Mouse (Mus musculus) heart, embryonic 12.5 days (tissue): ENCODE data around the gene Ncaph. TPM values are rescaled to one million over a fixed set of nuclear protein-coding genes. Genes with fewer than 3 reads are reported as not detected.
A peak's percentile ranks its signal among the peaks of the same experiment; 100 is the strongest.
"Not testable (repeated sequence)": the region's sequence is repeated elsewhere in the genome, so short reads cannot be mapped to it uniquely, and the experiment has no call there.

ENCODE experiments used
- ATAC-seq: fragments of 200-750 bp; cut with Nextera tagmentation; 2 replicates; pipeline ENCODE4 v1.8.0; 2017; ENCODE audit warnings: moderate TSS enrichment, moderate library complexity; ENCODE audit not compliant: insufficient number of reproducible peaks, low FRiP score
- H3K27ac ChIP-seq: fragments of 300-500 bp; sonication (generic); 2 replicates; pipeline ENCODE4 v1.5.1; 2016; ENCODE audit warnings: mild to moderate bottlenecking, moderate library complexity; ENCODE audit not compliant: poor library complexity, severe bottlenecking
- H3K27me3 ChIP-seq: fragments of 300-500 bp; sonication (generic); replicated peaks from 2 replicates; pipeline ENCODE4 v1.6.1; 2016; ENCODE audit warnings: mild to moderate bottlenecking, moderate library complexity
- H3K36me3 ChIP-seq: fragments of 300-500 bp; sonication (generic); 2 replicates; pipeline ENCODE4 v1.6.1; 2016; ENCODE audit warnings: mild to moderate bottlenecking, moderate library complexity
- H3K4me1 ChIP-seq: fragments of 300-500 bp; sonication (generic); replicated peaks from 2 replicates; pipeline ENCODE4 v1.6.1; 2016; ENCODE audit warnings: mild to moderate bottlenecking
- H3K4me2 ChIP-seq: fragments of 300-500 bp; sonication (generic); 2 replicates; pipeline ENCODE4 v1.6.1; 2016; ENCODE audit warnings: mild to moderate bottlenecking, moderate library complexity
- H3K4me3 ChIP-seq: fragments of 300-500 bp; sonication (generic); 2 replicates; pipeline ENCODE4 v1.5.1; 2016; ENCODE audit warnings: mild to moderate bottlenecking
- H3K9ac ChIP-seq: fragments of 300-500 bp; sonication (generic); 2 replicates; pipeline ENCODE4 v1.6.1; 2016; ENCODE audit warnings: mild to moderate bottlenecking, moderate library complexity
- H3K9me3 ChIP-seq: fragments of 300-500 bp; sonication (generic); replicated peaks from 2 replicates; pipeline ENCODE4 v1.6.1; 2016; ENCODE audit warnings: mild to moderate bottlenecking, moderate library complexity
- WGBS: fragments of 180-500 bp; shearing (Covaris S2); methylation state at CpG from one replicate; pipeline ENCODE4 v1.1.7; 2016; 5-methylcytosine and 5-hydroxymethylcytosine counted together
- polyA plus RNA-seq: library from polyadenylated mRNA; unstranded; fragments of >200 nt; fragmentation: Nextera tagmentation; extraction: Ambion mirVana; gene quantifications from 2 replicates; pipeline ENCODE4 v1.2.1, GENCODE M21; 2016

The Ncaph gene
- polyA plus RNA-seq, 1 experiment from 2014 or later = 67.1 TPM

DNA sequence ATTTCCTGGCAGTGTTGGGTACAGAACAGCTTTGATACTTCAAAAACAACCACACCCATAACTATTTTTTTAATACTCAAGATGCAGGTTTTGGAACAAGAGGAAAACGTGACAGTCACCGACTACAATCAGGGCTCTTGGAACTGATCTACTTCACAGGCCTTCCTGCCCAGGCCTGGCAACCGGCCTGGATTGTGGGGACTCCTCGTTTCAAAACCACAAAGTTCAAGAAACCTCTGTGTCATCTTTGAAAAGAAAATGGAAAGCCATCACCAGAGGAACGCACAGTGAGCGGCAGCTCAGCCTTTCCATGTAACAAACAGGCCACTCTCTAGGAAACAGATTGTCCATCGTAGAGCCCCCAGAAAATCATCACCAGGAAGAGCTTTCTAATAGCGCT, 5.3 kb upstream of the Ncaph start:
- H3K9me3 ChIP-seq = peaks cover 3% of the 10 kb centered on the region
- no peak overlapping the region for H3K27ac ChIP-seq
- no peak overlapping the region for H3K4me2 ChIP-seq
- H3K9ac ChIP-seq = no peak overlapping the region
- no peak overlapping the region for H3K4me3 ChIP-seq
- H3K27me3 ChIP-seq = peaks cover 14% of the 10 kb centered on the region; the same call in 1 of the 2 replicates
- peaks cover 22% of the 10 kb centered on the region for H3K36me3 ChIP-seq
- no peak for ATAC-seq
- peaks cover 32% of the 10 kb centered on the region for H3K4me1 ChIP-seq
- 88% methylated on average over 8 of the region's 8 CpGs for WGBS

DNA sequence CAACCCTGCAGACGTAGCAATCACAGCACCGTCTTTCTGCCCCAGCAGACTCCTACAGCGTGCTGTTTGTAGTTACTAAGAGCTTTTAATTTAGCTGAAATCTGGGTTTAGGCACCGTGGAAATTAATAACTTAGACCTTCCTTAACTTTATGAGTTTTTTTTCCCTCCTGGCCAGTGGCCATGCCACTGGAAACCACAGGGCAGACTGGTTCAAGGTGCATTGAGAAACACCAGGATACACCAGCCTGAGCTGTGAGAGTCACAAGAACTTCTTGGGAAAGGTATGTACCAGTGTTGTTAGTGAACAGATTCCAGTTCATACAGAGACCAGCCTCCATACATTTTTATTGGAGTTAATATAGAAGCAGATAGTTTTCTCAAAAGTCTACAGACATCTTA, 4.7 kb upstream of the Ncaph start:
- Histone ChIP-seq H3K4me2 (no peak overlapping the region), H3K27ac (no peak overlapping the region), H3K9me3 (peaks cover 3% of the 10 kb centered on the region), H3K36me3 (peaks cover 22% of the 10 kb centered on the region), H3K4me3 (no peak overlapping the region), H3K27me3 (peaks cover 14% of the 10 kb centered on the region; the same call in 1 of the 2 replicates), H3K9ac (no peak overlapping the region), H3K4me1 (peaks cover 32% of the 10 kb centered on the region)
- WGBS = 87% methylated on average over 4 of the region's 4 CpGs
- no peak for ATAC-seq

DNA sequence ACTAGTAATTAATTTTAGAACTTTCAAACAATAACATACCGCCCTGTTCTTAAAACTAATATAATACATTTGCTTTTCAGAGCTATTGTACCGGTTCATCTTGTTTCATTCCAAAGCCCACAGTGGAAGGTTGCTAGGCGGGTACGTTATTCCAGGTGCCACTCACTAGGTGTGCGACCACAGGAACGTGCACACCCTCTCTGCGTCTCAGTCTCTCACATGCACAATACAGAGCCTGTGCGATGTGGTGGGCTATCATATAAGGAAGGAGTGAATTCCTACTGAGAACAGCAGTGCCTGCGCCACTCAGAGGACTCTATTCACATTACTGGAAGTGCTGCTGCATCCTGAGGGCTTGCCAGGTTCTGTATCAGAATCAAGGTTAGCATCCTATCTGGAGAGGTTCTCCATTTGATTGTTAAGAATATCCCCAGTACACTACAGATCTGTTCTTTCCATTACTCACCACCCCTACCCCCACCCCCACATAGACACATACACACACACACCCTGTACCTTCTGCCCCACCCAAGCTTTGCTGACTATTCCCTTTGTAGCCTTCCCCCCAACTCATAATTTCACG, 4.2 kb upstream of the Ncaph start:
- Histone ChIP-seq H3K27me3 (peaks cover 14% of the 10 kb centered on the region; the same call in 1 of the 2 replicates), H3K9me3 (peaks cover 3% of the 10 kb centered on the region), H3K36me3 (peaks cover 22% of the 10 kb centered on the region), H3K4me2 (no peak overlapping the region), H3K9ac (no peak overlapping the region), H3K4me3 (no peak overlapping the region), H3K27ac (no peak overlapping the region), H3K4me1 (peaks cover 32% of the 10 kb centered on the region)
- 81% methylated on average over 10 of the region's 10 CpGs for WGBS
- ATAC-seq = no peak

DNA sequence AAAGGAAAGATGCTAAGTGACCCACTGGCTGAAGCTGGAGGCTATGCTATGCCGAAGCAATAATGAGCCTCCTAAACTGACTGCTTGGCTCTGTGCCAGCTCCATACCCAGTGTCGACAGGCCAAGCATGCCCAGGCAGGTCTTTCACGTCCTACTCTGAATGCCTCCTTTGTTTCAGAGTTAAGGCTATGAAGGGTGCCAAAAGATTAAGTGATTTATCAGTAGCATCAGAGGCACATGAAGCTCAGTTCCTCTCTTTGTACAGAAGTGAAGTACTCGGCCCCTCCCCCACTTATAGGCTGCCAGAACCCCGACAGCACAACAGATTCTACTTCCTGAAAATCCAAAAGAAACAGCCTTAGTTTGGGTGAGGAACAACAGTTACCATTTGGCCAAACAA, 3.2 kb upstream of the Ncaph start:
- WGBS = 6% methylated on average over 5 of the region's 5 CpGs
- peaks cover 35% of the 10 kb centered on the region for H3K4me1 ChIP-seq
- peaks cover 3% of the 10 kb centered on the region for H3K9me3 ChIP-seq
- no peak overlapping the region for H3K4me3 ChIP-seq
- peaks cover 22% of the 10 kb centered on the region for H3K36me3 ChIP-seq
- peak overlapping the region; percentile 6; the same call in 1 of the 2 replicates for H3K27ac ChIP-seq
- no peak overlapping the region for H3K9ac ChIP-seq
- peaks cover 13% of the 10 kb centered on the region; the same call in 1 of the 2 replicates for H3K27me3 ChIP-seq
- H3K4me2 ChIP-seq = peak overlapping the region; percentile 43
- 0 out of 2 replicates have a peak, but pooled peaks have one; percentile 5 for ATAC-seq

DNA sequence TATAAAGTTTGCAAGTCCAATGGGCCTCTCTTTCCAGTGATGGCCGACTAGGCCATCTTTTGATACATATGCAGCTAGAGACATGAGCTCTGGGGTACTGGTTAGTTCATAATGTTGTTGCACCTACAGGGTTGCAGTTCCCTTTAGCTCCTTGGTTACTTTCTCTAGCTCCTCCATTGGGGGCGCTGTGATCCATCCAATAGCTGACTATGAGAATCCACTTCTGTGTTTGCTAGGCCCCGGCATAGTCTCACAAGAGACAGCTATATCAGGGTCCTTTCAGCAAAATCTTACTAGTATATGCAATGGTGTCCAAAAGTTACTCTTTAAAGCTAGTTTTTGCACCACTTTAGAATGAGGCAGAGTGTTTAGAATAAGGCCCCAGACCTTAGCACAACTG, 1.5 kb upstream of the Ncaph start:
- not testable (repeated sequence) for H3K9me3 ChIP-seq, H3K36me3 ChIP-seq, H3K9ac ChIP-seq, H3K4me3 ChIP-seq, H3K27me3 ChIP-seq, ATAC-seq, H3K27ac ChIP-seq, H3K4me2 ChIP-seq
- WGBS = 51% methylated on average over 3 of the region's 3 CpGs
- H3K4me1 ChIP-seq = peaks cover 37% of the 10 kb centered on the region

DNA sequence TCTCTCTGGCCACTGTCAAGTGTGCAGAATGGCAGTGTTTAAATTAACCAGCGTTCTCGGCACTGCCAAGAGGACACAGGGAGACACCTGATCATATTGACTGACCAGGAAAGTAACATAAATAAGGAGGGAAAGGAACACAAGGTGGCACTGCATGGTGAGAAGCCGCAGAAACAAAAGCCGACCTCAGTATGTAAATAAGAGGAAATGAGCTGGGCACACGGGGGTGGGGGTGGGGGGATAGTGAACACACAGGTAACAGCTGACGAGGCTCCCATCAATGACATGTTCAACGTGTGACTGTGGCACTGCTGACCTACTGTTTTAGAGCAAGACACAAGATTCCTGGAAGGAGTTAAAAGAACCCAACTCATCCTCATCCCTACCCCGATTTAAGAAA, 2.4 kb downstream of the Ncaph start:
- H3K27me3 ChIP-seq = no peaks in the 10 kb centered on the region
- H3K4me1 ChIP-seq = peaks cover 28% of the 10 kb centered on the region
- no peak for ATAC-seq
- H3K9ac ChIP-seq = no peak overlapping the region
- no peak overlapping the region for H3K27ac ChIP-seq
- 74% methylated on average over 8 of the region's 8 CpGs for WGBS
- H3K36me3 ChIP-seq = peaks cover 15% of the 10 kb centered on the region
- H3K4me2 ChIP-seq = peak overlapping the region; percentile 74; the same call in 1 of the 2 replicates
- H3K4me3 ChIP-seq = no peak overlapping the region
- no peaks in the 10 kb centered on the region for H3K9me3 ChIP-seq

DNA sequence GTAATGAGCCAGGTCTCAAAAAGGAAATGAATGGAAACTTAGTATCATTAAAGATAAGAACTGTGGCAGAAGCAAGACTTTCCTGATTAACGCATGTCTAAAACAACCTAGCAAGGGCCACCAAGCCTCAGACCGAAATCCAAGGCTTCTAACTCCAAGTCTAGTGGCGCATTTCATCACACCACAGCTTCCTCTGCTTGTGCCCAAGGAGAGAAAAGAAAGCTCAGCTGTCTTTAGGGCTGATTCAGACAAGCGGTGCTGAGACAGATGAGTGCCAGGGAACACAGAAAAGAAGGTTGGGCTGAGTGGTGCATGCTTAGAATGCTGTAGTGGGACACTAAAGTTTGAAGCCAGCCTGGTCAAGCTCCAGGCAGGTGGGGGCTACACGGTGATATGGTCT, 4.8 kb downstream of the Ncaph start:
- ATAC-seq = no peak

DNA sequence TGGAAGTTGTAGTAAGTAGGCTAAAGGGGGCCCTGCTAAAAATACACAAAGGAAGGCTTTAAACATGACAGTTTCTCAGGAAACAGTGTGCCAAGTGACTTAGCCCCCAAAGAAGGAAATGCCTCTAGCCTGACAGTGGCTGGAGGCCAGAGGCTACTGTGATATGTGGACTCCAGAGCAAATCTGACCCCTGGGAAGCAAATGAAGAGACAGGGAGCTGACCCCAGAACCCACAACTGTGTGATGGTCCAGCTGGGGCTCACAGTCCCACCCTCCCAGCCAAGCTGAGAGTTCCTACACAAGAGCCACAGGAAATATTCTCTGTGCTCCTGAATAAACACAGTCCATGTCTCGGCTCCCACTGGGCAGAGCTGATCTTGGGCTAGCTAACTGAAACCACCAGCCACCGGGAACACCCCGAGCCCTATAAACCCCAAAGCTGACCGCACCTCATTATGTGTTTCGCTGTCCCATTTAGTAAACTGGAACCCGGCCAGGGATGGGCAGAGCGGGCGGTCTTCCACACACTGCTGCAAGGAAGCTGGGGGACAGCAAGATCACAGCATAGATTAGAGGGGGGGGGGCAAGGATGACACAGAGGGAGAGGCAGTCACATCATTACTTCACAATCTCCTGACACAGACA, 12.0 kb downstream of the Ncaph start:
- WGBS = 87% methylated on average over 8 of the region's 8 CpGs
- H3K36me3 ChIP-seq = peaks cover 90% of the 10 kb centered on the region
- H3K9ac ChIP-seq = no peak overlapping the region
- no peaks in the 10 kb centered on the region for H3K27me3 ChIP-seq
- H3K27ac ChIP-seq = 0 out of 2 replicates have a peak overlapping the region, but pooled peaks have one; percentile 13
- H3K4me1 ChIP-seq = 0 out of 2 replicates have a peak, but pooled peaks cover 2% of the 10 kb centered on the region
- H3K4me3 ChIP-seq = no peak overlapping the region
- H3K9me3 ChIP-seq = no peaks in the 10 kb centered on the region
- no peak overlapping the region for H3K4me2 ChIP-seq
- peak; percentile 67; the same call in 1 of the 2 replicates for ATAC-seq

More for the DNA sequence above, 4.8 kb downstream of the Ncaph start:
- Histone ChIP-seq H3K27ac (no peak overlapping the region), H3K4me1 (peaks cover 25% of the 10 kb centered on the region), H3K9ac (no peak overlapping the region), H3K27me3 (no peaks in the 10 kb centered on the region), H3K36me3 (peaks cover 37% of the 10 kb centered on the region), H3K9me3 (no peaks in the 10 kb centered on the region), H3K4me2 (no peak overlapping the region), H3K4me3 (no peak overlapping the region)
- WGBS = 66% methylated on average over 5 of the region's 5 CpGs

DNA sequence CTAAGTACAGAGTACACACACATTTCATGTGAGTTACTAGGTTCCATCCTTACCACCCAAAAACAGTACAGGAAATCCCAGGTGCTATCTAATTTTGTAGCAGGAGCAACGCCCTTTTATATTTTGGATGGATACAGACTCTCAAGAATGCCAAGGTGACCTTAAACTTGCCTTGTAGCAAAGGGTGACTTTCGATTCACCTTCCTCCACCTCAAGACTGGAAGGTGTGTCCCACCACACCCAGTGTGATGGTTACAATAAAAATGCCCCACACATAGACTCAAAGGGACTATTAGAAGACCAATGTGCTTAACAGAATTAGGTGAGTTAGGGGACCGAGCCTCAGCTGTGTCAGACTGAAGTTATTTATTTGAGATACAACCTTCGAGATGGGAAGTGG, 24.8 kb downstream of the Ncaph start:
- no peak overlapping the region for H3K4me3 ChIP-seq
- H3K4me2 ChIP-seq = no peak overlapping the region
- H3K27ac ChIP-seq = no peak overlapping the region
- H3K36me3 ChIP-seq = peaks cover 94% of the 10 kb centered on the region
- no peaks in the 10 kb centered on the region for H3K27me3 ChIP-seq
- no peaks in the 10 kb centered on the region for H3K4me1 ChIP-seq
- no peak overlapping the region for H3K9ac ChIP-seq
- no peaks in the 10 kb centered on the region for H3K9me3 ChIP-seq
- no peak for ATAC-seq
- WGBS = 92% methylated on average over 4 of the region's 4 CpGs

DNA sequence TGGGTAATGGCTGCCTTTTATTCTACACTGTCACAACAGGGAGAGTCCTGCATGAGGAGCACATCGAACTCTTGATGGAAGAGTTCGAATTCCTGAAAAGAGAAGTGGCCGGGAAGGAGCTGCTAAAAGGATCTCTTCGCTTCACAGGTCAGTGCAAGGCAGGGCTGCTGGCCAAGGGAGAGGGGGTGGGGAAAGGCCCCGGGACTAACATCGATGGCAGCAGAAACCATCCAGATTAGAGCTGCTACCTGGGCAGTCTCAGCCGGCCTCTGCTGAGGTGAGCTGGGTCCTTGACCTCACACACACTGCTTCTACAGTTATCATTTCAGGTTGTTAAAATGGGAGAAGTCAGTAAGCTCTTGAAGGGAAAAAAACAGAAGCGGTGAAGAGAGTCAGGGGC, 41.8 kb downstream of the Ncaph start:
- Histone ChIP-seq H3K4me2 (no peak overlapping the region), H3K4me3 (no peak overlapping the region), H3K27ac (no peak overlapping the region), H3K9ac (no peak overlapping the region), H3K4me1 (no peaks in the 10 kb centered on the region), H3K9me3 (no peaks in the 10 kb centered on the region), H3K36me3 (peaks cover 13% of the 10 kb centered on the region), H3K27me3 (no peaks in the 10 kb centered on the region)
- WGBS = 46% methylated on average over 8 of the region's 8 CpGs
- ATAC-seq = no peak

DNA sequence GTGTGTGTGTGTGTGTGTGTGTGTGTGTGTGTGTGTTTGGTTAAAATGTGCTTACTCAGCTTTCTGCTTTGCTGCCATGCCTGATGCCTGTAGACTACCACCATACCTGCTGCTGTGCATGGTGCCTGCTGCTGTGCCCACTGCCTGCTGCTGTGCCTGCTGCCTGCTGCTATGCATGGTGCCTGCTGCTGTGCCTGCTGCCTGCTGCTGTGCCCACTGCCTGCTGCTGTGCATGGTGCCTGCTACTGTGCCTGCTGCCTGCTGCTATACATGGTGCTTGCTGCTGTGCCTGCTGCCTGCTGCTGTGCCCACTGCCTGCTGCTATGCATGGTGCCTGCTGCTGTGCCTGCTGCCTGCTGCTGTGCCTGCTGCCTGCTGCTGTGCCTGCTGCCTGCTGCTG, 43.6 kb downstream of the Ncaph start:
- H3K36me3 ChIP-seq = peaks cover 15% of the 10 kb centered on the region
- H3K27ac ChIP-seq, ATAC-seq, H3K9ac ChIP-seq, H3K4me2 ChIP-seq, H3K4me1 ChIP-seq, H3K27me3 ChIP-seq, H3K9me3 ChIP-seq, H3K4me3 ChIP-seq: not testable (repeated sequence)
